Mouse (Mus musculus) cerebellum, postnatal 25 days (tissue): ENCODE measurements at regions not wholly inside any gene's neighbourhood (a gene's known extent, or its start where the extent isn't known, plus 50 kb on each side); places are given as distances from the start of the nearest gene placed in this dataset.

Experiments used
- DNase-seq, 2 experiments: peaks; one replicate each; pipeline ENCODE4 v3.0.0; 2021; ENCODE audit warnings: mixed read lengths in 2 of 2

- DNase-seq = peak; percentile 85 to 86
Observed at GRCm38 (mm10) chr14:49838410-49838809, 55.2 kb upstream of the Armh4 start.

- peak in 1 of 2 experiments; percentile 21 for DNase-seq
Observed at GRCm38 (mm10) chr14:49834695-49835094, 51.5 kb upstream of the Armh4 start.
